Mouse (Mus musculus) heart, embryonic 15.5 days (tissue): Measurements from ENCODE around the gene Kalrn. TPM values are rescaled to one million over a fixed set of nuclear protein-coding genes. Genes with fewer than 3 reads are reported as not detected.

Experiments used
- ATAC-seq: fragments of 200-750 bp; cut with Nextera tagmentation; replicated peaks from 2 replicates; pipeline ENCODE4 v1.8.0; 2017; ENCODE audit warnings: low read depth, moderate TSS enrichment; ENCODE audit not compliant: insufficient number of reproducible peaks, insufficient read depth, low FRiP score
- H3K27ac ChIP-seq: fragments of 300-500 bp; sonication (generic); 2 replicates; pipeline ENCODE4 v1.5.1; 2015; ENCODE audit warnings: mild to moderate bottlenecking, inconsistent platforms
- H3K27me3 ChIP-seq: fragments of 300-500 bp; sonication (generic); 2 replicates; pipeline ENCODE4 v1.6.1; 2015; ENCODE audit warnings: inconsistent platforms
- H3K36me3 ChIP-seq: fragments of 300-500 bp; sonication (generic); 2 replicates; pipeline ENCODE4 v1.6.1; 2015; ENCODE audit warnings: mild to moderate bottlenecking, inconsistent platforms
- H3K4me1 ChIP-seq: fragments of 300-500 bp; sonication (generic); replicated peaks from 2 replicates; pipeline ENCODE4 v1.6.1; 2015; ENCODE audit warnings: inconsistent platforms
- H3K4me2 ChIP-seq: fragments of 300-500 bp; sonication (generic); 2 replicates; pipeline ENCODE4 v1.6.1; 2015; ENCODE audit warnings: inconsistent platforms, mild to moderate bottlenecking, moderate library complexity
- H3K4me3 ChIP-seq: fragments of 300-500 bp; sonication (generic); 2 replicates; pipeline ENCODE4 v1.5.1; 2015; ENCODE audit warnings: mild to moderate bottlenecking, inconsistent platforms
- H3K9ac ChIP-seq: fragments of 300-500 bp; sonication (generic); 2 replicates; pipeline ENCODE4 v1.6.1; 2015; ENCODE audit warnings: mild to moderate bottlenecking, inconsistent platforms
- H3K9me3 ChIP-seq: fragments of 300-500 bp; sonication (generic); replicated peaks from 2 replicates; pipeline ENCODE4 v1.6.1; 2016; ENCODE audit warnings: inconsistent platforms
- WGBS: fragments of 180-500 bp; shearing (Covaris S2); methylation state at CpG from one replicate; pipeline ENCODE4 v1.1.7; 2015; ENCODE audit warnings: mixed read lengths; 5-methylcytosine and 5-hydroxymethylcytosine counted together
- polyA plus RNA-seq: library from polyadenylated mRNA; unstranded; fragments of >200 nt; fragmentation: Nextera tagmentation; extraction: Ambion mirVana; gene quantifications from 2 replicates; pipeline ENCODE4 v1.2.1, GENCODE M21; 2015

Kalrn gene
- polyA plus RNA-seq = 30.1 and 32.8 TPM in 2 replicates

DNA sequence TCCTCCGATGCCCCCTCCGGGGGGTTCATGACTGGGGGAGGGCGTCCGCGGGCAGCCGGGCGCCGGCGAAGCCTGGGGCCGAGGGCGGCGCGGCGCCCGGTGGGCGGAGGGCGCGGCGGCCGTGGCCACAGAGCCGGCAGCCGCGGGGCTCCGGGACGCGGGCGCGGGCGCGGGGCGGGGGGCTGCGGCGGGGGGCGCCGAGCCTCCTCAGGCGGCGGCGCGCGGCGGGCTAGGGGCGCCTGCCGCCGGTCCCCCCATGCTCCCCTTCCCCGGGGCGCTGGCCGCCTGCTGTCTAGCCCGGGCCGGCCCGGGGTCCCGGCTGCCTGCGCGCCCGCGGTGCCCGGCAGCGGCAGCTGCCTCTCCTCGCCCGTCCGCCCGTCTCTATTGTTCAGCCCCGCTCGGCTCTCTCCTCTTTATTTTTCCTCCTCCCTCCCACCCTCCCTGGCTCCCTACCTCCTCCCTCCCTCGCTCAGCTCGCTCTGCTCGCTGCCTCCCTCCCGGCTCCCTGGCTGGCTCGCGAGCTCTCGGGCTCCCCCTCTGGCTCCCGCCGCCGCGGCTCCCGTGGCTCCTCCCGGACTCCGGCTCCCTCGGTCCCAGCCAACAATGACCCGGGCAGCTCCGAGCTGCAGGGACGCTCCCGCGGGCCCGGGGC, at the start of gene Kalrn:
Gene Kalrn (minus strand): TSS at position 382 of the 652 bp plus-strand sequence.
- under 1% methylated on average over 78 of the region's 84 CpGs for WGBS
- Histone ChIP-seq H3K9ac (peak within 1 kb of the TSS; percentile 86), H3K4me2 (peak within 1 kb of the TSS; percentile 93), H3K4me1 (peaks cover 12% of the 10 kb centered on the region), H3K27ac (peak within 1 kb of the TSS; percentile 80), H3K4me3 (peak within 1 kb of the TSS; percentile 75), H3K36me3 (no peaks in the 10 kb centered on the region), H3K27me3 (0 out of 2 replicates have a peak, but pooled peaks cover 5% of the 10 kb centered on the region), H3K9me3 (no peaks in the 10 kb centered on the region; the same call in 1 of the 2 replicates)
- peak; percentile 94 for ATAC-seq

DNA sequence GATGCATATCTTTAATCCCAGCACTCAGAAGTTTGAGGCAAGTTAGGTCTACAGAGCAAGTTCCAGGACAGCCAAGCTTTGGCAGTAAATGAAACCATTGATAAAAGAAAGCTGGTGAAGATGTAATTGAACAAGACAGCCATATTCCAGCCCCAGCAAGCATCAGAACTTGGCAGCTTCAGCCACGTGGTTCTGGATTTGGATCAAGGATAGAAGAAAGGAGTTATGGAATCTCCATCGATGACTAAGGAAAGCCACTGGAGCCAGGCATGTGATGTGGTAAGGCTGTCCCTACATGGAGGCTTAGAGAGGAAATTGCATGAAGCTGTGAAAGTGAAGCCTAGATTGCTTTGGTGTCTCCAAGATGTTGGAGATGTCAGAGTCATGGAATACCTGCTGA, 40.7 kb upstream of the Kalrn start:
- H3K36me3 ChIP-seq = no peaks in the 10 kb centered on the region
- ATAC-seq = no peak
- H3K27ac ChIP-seq = no peak overlapping the region
- no peaks in the 10 kb centered on the region for H3K4me1 ChIP-seq
- no peak overlapping the region for H3K9ac ChIP-seq
- H3K27me3 ChIP-seq = no peaks in the 10 kb centered on the region
- no peaks in the 10 kb centered on the region for H3K9me3 ChIP-seq
- no peak overlapping the region for H3K4me2 ChIP-seq
- H3K4me3 ChIP-seq = no peak overlapping the region
- 65% methylated on average over 2 of the region's 2 CpGs for WGBS

DNA sequence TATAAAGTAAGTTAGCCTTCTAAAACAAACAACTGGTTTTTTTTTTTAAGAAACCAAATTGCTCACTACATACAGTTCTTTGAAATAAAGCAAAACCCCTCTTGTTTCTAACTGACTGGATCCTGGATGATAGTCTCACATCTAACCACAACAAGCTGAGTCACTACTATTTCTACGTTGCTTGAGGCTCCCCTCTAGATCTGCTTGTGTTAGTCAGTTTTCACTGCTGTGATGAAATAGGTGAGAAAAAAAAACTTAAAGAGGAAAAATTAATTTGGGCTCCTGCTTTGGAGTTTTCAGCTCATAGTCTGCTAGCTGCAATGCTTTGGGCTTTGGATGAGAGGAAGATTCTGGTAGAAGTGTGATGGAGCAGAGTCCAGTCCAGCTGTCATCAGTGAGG, 36.8 kb upstream of the Kalrn start:
- Histone ChIP-seq H3K4me2 (no peak overlapping the region), H3K9me3 (no peaks in the 10 kb centered on the region), H3K27ac (no peak overlapping the region), H3K4me1 (no peaks in the 10 kb centered on the region), H3K4me3 (no peak overlapping the region), H3K36me3 (no peaks in the 10 kb centered on the region), H3K9ac (no peak overlapping the region), H3K27me3 (no peaks in the 10 kb centered on the region)
- no peak for ATAC-seq
- 67% methylated on average over 1 of the region's 1 CpGs for WGBS

DNA sequence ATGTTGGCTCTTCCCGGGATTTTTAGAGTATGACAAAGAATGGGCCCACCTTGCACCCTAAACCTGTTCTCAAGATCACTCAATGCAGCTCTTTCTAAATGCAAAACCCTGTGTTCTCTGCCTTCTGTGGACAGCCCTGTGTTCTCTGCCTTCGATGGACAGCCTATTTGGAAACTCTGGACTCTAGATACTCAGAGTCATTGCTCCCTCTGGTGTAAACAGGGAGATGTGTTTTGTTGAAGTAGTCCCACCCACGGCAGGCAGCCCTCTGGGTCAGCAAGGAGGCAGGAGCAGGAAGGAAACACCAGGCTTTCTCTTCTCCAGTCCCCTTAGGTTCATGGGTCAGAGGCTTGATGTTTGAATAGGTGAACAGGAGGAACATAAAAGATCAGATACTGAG, 32.3 kb upstream of the Kalrn start:
- H3K9ac ChIP-seq = no peak overlapping the region
- H3K4me1 ChIP-seq = 0 out of 2 replicates have a peak, but pooled peaks cover 2% of the 10 kb centered on the region
- no peaks in the 10 kb centered on the region for H3K27me3 ChIP-seq
- H3K9me3 ChIP-seq = no peaks in the 10 kb centered on the region
- no peak for ATAC-seq
- 21% methylated on average over 3 of the region's 3 CpGs for WGBS
- no peak overlapping the region for H3K4me2 ChIP-seq
- H3K36me3 ChIP-seq = no peaks in the 10 kb centered on the region
- H3K27ac ChIP-seq = no peak overlapping the region
- no peak overlapping the region for H3K4me3 ChIP-seq

DNA sequence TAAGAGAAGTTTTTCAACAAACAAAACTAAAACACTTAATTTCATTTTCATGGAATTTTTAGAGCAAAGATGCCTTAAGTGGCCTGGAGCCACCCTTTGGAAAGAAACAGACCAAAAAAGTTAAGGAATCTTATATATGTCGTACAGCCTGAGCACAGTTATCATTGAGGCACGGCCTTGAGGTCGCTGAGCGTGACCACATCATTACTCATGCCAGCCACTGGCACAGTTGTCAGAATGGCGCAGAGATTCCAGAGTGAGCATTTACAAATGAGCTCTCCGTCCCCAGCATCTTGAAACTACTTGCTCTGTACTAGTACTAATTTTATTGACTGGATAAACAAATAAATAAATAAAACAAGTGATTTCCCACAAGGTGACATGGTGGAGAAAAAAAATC, 30.5 kb upstream of the Kalrn start:
- WGBS = 65% methylated on average over 6 of the region's 6 CpGs
- Histone ChIP-seq H3K4me2 (no peak overlapping the region), H3K27ac (no peak overlapping the region)

DNA sequence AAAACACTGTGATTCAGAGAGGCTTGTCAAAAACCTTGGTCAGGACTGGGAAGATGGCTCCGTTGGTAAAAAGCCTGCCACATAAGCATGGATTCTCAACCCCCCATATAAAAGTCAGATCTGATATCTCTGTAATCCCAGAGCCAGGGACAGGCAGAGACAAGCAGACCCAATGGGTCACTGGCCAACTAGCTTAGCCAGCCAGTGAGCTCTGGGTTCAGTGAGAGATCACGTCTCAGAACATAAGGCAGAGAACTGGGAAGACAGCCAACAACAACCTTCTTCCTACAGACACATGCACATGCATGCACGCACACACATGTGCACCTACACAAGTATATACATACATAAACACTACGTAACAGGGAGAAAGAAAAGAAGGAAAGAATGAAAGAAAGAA, 29.7 kb upstream of the Kalrn start:
- Histone ChIP-seq H3K9me3 (no peaks in the 10 kb centered on the region), H3K27ac (no peak overlapping the region), H3K4me1 (0 out of 2 replicates have a peak, but pooled peaks cover 2% of the 10 kb centered on the region), H3K4me3 (no peak overlapping the region), H3K4me2 (no peak overlapping the region), H3K9ac (no peak overlapping the region), H3K27me3 (no peaks in the 10 kb centered on the region), H3K36me3 (no peaks in the 10 kb centered on the region)
- ATAC-seq = no peak
- 52% methylated on average over 4 of the region's 4 CpGs for WGBS

More for the DNA sequence above, 30.5 kb upstream of the Kalrn start:
- H3K4me3 ChIP-seq = no peak overlapping the region
- no peak for ATAC-seq
- no peaks in the 10 kb centered on the region for H3K27me3 ChIP-seq
- no peaks in the 10 kb centered on the region for H3K9me3 ChIP-seq
- no peak overlapping the region for H3K9ac ChIP-seq
- H3K4me1 ChIP-seq = 0 out of 2 replicates have a peak, but pooled peaks cover 2% of the 10 kb centered on the region
- H3K36me3 ChIP-seq = no peaks in the 10 kb centered on the region

DNA sequence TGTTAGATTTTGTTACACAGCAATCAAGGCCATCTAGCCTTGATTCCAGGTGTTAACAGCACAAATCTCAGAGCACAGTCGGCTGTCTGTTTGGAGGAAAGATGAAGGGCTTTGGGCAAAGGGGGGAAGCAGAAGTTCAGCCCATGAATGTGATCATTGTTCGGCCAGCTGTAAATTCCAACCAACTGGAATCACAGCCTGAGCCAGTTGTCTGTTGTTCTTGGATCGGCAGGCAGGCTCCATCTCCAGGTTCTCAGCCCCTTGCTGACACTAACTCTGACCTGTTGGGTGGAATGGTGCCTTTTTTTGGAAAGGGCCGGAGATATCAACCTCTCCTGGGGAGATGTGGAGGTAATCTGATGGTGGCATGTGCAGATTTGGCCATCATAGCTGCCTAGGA, 28.6 kb upstream of the Kalrn start:
- no peak overlapping the region for H3K4me2 ChIP-seq
- H3K36me3 ChIP-seq = no peaks in the 10 kb centered on the region
- 51% methylated on average over 4 of the region's 4 CpGs for WGBS
- H3K9ac ChIP-seq = no peak overlapping the region
- no peaks in the 10 kb centered on the region for H3K27me3 ChIP-seq
- no peak for ATAC-seq
- H3K27ac ChIP-seq = no peak overlapping the region
- H3K9me3 ChIP-seq = no peaks in the 10 kb centered on the region
- 0 out of 2 replicates have a peak, but pooled peaks cover 2% of the 10 kb centered on the region for H3K4me1 ChIP-seq
- no peak overlapping the region for H3K4me3 ChIP-seq

DNA sequence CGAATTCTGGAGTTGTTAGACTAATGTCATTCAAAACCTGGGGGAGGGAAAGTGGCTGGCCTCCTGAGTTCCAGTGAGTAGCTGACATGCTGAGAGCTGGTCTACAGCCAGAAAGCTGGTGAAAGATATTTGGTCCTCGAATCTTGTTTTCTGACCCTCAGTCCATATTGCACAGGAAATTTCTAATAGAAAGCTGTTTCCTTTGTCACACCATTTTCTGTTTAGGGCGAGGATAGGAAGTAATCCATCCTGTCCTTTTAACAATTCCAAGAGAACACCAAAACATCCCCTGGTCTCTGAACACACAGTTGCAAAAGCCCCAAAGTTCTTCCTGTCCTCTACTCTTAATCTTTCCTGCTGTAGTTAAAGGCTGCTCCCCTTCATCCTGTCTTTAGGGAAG, 22.0 kb upstream of the Kalrn start:
- H3K27ac ChIP-seq = no peak overlapping the region
- H3K9me3 ChIP-seq = no peaks in the 10 kb centered on the region
- 19% methylated on average over 3 of the region's 3 CpGs for WGBS
- H3K4me1 ChIP-seq = peaks cover 4% of the 10 kb centered on the region; the same call in 1 of the 2 replicates
- no peak overlapping the region for H3K9ac ChIP-seq
- no peak overlapping the region for H3K4me3 ChIP-seq
- no peaks in the 10 kb centered on the region for H3K27me3 ChIP-seq
- H3K4me2 ChIP-seq = no peak overlapping the region
- no peak for ATAC-seq
- no peaks in the 10 kb centered on the region for H3K36me3 ChIP-seq

DNA sequence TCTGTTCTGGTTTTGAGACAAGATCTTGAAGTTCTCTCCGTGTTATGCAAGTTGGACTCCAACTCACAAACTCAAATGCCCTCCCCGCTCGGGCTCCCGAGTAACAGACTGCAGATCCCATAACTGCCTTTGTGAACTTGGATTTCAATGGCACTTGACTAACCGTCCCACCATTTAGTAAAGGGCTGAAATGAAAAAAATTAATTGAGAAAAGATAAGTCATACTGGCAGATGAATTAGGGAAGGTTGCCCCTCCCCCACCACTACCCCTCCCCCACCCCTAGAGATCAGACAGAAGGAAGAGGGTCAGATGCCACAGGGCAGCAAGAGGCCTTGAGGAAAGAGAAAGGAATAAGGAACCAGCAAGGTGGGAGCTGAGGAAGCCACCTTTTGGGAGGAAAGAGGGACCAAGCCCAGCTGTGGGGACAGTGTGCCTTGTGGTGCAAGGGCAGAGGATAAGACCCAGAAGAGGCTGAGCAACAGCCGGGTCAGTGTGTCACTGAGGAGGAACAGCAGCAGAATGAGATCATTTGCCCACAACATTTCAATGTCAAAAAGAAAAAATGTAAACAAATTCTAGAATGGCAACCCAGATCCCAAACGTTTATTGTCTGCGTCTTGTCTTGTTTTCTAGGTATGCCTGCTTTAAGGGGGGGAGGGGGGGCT, 21.4 kb upstream of the Kalrn start:
- H3K4me2 ChIP-seq = no peak overlapping the region
- H3K27me3 ChIP-seq = no peaks in the 10 kb centered on the region
- no peak overlapping the region for H3K4me3 ChIP-seq
- H3K27ac ChIP-seq = no peak overlapping the region
- H3K9ac ChIP-seq = no peak overlapping the region
- peaks cover 4% of the 10 kb centered on the region; the same call in 1 of the 2 replicates for H3K4me1 ChIP-seq
- H3K9me3 ChIP-seq = no peaks in the 10 kb centered on the region
- H3K36me3 ChIP-seq = no peaks in the 10 kb centered on the region
- 63% methylated on average over 8 of the region's 8 CpGs for WGBS
- ATAC-seq = no peak

DNA sequence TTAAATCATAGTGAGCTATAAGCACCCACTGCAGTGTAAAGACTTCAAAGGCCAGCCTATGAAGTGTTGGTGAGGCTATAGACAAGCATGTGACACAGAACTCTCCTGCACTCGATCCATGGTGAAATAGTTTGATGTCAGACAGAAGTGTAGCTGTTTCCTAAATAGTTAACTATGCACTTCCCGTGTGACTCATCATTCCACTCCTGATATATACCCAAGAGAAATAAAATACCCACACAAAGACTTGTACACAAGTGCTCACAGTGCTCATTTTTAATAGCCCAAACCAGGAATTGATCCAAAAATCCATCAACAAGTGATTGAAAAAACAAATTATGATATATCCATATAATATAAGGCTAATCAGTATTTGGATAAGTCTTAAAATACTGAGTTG, 19.4 kb upstream of the Kalrn start:
- ATAC-seq = no peak
- no peaks in the 10 kb centered on the region for H3K9me3 ChIP-seq
- no peak overlapping the region for H3K4me2 ChIP-seq
- H3K9ac ChIP-seq = no peak overlapping the region
- no peak overlapping the region for H3K4me3 ChIP-seq
- no peaks in the 10 kb centered on the region for H3K27me3 ChIP-seq
- no peak overlapping the region for H3K27ac ChIP-seq
- 45% methylated on average over 2 of the region's 2 CpGs for WGBS
- H3K36me3 ChIP-seq = no peaks in the 10 kb centered on the region
- peaks cover 4% of the 10 kb centered on the region; the same call in 1 of the 2 replicates for H3K4me1 ChIP-seq

DNA sequence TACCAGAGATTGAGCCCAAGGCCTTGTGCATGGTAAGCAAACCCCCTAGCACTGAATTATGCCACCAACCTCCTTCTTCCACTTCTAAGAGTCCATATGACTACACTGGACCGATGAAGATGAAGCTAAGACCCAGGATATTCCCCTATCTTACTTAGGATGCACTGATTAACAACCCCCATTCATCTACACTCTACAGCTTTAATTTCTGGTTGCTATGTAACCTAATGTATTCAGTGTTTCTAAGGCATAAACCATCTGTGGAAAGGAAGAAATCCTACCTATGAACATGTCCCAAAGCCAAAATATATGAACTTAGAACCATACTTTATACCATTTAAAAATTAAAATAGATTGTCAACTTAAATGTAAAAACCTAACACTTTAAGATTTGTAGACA, 18.6 kb upstream of the Kalrn start:
- WGBS = 95% methylated on average over 1 of the region's 1 CpGs
- H3K9me3 ChIP-seq = no peaks in the 10 kb centered on the region
- no peak overlapping the region for H3K9ac ChIP-seq
- no peak overlapping the region for H3K27ac ChIP-seq
- H3K27me3 ChIP-seq = no peaks in the 10 kb centered on the region
- no peak for ATAC-seq
- H3K4me3 ChIP-seq = no peak overlapping the region
- H3K4me1 ChIP-seq = peaks cover 4% of the 10 kb centered on the region; the same call in 1 of the 2 replicates
- H3K4me2 ChIP-seq = no peak overlapping the region
- no peaks in the 10 kb centered on the region for H3K36me3 ChIP-seq
